Comparison of ENCODE assay signal across 9 mouse cellular contexts in genomic region chr10:61745133-61745532, GRCm38 (mm10). TPM values are rescaled to one million over a fixed set of nuclear protein-coding genes. Genes with fewer than 3 reads are reported as not detected.
A peak's percentile ranks its signal among the peaks of the same experiment; 100 is the strongest.
DNase-seq lines count a peak whose midpoint lies in the region; ATAC-seq and TF ChIP-seq lines count a peak whose summit lies in the region.
"Had no signal": no experiment of that assay in that cellular context is flagged by ENCODE, and none has a peak within 500 bp of the region (broad histone marks: within the 10 kb centered on the region; RNA-seq: fewer than 3 reads in every experiment).

No protein-coding gene starts in this region.

- H3K9me3 ChIP-seq in heart, embryonic 10.5 days: peaks cover 6% of the 10 kb centered on the region

- no peak overlapping the region for H3K4me3 ChIP-seq in heart, embryonic 10.5 days
- no peak overlapping the region for H3K4me3 ChIP-seq in testis, adult 2 months (ENCODE audit: control insufficient read depth, low read depth, low read length)
- H3K4me3 ChIP-seq: heart, embryonic 13.5 days had no signal

- peak; percentile 20; the same call in 1 of the 2 replicates for ATAC-seq in granulocyte monocyte progenitor cell, adult 5-6 weeks (replicated peaks; ENCODE audit: poor library complexity, severe bottlenecking)

- no peaks in the 10 kb centered on the region for H3K4me1 ChIP-seq in heart, embryonic 10.5 days
- no peaks in the 10 kb centered on the region for H3K4me1 ChIP-seq in testis, adult 2 months (ENCODE audit: control insufficient read depth, insufficient read depth, low read length)
- H3K4me1 ChIP-seq: heart, embryonic 13.5 days had no signal

- H3K36me3 ChIP-seq in heart, embryonic 10.5 days: peaks cover 97% of the 10 kb centered on the region
- H3K36me3 ChIP-seq in testis, adult 2 months (ENCODE audit: control insufficient read depth, insufficient read depth, low read length): no peaks in the 10 kb centered on the region

- TF ChIP-seq CTCF in testis, adult 2 months (IDR thresholded peaks at IDR 0.05; ENCODE audit: control insufficient read depth, insufficient read depth, insufficient replicate concordance, low read depth, low read length): peak; percentile 69; the same call in 1 of the 2 replicates

- no peak for TF ChIP-seq POLR2A in testis, adult 2 months (IDR thresholded peaks at IDR 0.05; ENCODE audit: control insufficient read depth, low read depth, low read length)

- 85% methylated on average over 4 of the region's 4 CpGs for WGBS in heart, embryonic 10.5 days

- no peak overlapping the region for H3K27ac ChIP-seq in heart, embryonic 10.5 days
- no peak overlapping the region for H3K27ac ChIP-seq in testis, adult 2 months (ENCODE audit: control insufficient read depth, insufficient read depth, low read depth, low read length)
- H3K27ac ChIP-seq: heart, embryonic 13.5 days had no signal

- H3K27me3 ChIP-seq in heart, embryonic 10.5 days (ENCODE audit: insufficient read depth, poor library complexity, severe bottlenecking): no peaks in the 10 kb centered on the region
- no peaks in the 10 kb centered on the region for H3K27me3 ChIP-seq in testis, adult 2 months (ENCODE audit: control insufficient read depth, insufficient read depth, low read length)
- H3K27me3 ChIP-seq: heart, embryonic 13.5 days had no signal

- DNase-seq in heart, postnatal 4 days: peak; percentile 65
- DNase-seq in heart, embryonic 10.5 days (ENCODE audit: low spot score): no peak
- no peak for DNase-seq in testis, postnatal 14 days (ENCODE audit: low spot score)
- peak; percentile 19 for DNase-seq in thymus, postnatal 25 days
- no peak for DNase-seq in heart, adult 11 months
- DNase-seq in layer of hippocampus, postnatal 36 days: no peak

RNA-seq across cellular contexts. Expression of gene Aifm2, which starts 30.1 kb away (rescaled TPM):
- total RNA-seq in heart, postnatal 4 days (2021): 10 to 100 TPM; 33.3 to 35.5 TPM
- 13.1 and 23.0 TPM in 2 replicates for polyA plus RNA-seq in heart, embryonic 10.5 days (2016; fragmentation: Nextera tagmentation; extraction: Ambion mirVana)
- 23.0 and 28.8 TPM in 2 replicates for polyA plus RNA-seq in testis, adult 2 months (2012; rRNA removed)
- total RNA-seq in granulocyte monocyte progenitor cell, adult 5-6 weeks (2014; fragmentation: Nextera tagmentation): 5.0 and 9.0 TPM in 2 replicates
- total RNA-seq in granulocyte monocyte progenitor cell, adult 5-6 weeks (2017): 6.5 and 6.6 TPM in 2 replicates
- total RNA-seq in layer of hippocampus, postnatal 36 days (2021): 1 to 10 TPM; 7.2 to 9.3 TPM

RNA-seq across cellular contexts. Expression of gene H2afy2, which starts 38.8 kb away (rescaled TPM):
- 10 to 100 TPM; 22.8 to 24.4 TPM for total RNA-seq in heart, postnatal 4 days (2021)
- 80.4 and 148 TPM in 2 replicates for polyA plus RNA-seq in heart, embryonic 10.5 days (2016; fragmentation: Nextera tagmentation; extraction: Ambion mirVana)
- polyA plus RNA-seq in testis, adult 2 months (2012; rRNA removed): 2.8 and 3.8 TPM in 2 replicates
- total RNA-seq in granulocyte monocyte progenitor cell, adult 5-6 weeks (2014; fragmentation: Nextera tagmentation): 1.9 and 2.5 TPM in 2 replicates
- 1.1 and 1.6 TPM in 2 replicates for total RNA-seq in granulocyte monocyte progenitor cell, adult 5-6 weeks (2017)
- total RNA-seq in layer of hippocampus, postnatal 36 days (2021): 10 to 100 TPM; 13.7 to 14.5 TPM

RNA-seq across cellular contexts. Expression of gene Tysnd1, which starts 49.8 kb away (rescaled TPM):
- total RNA-seq in heart, postnatal 4 days (2021): 10 to 100 TPM; 21.0 to 22.6 TPM
- polyA plus RNA-seq in heart, embryonic 10.5 days (2016; fragmentation: Nextera tagmentation; extraction: Ambion mirVana): 26.8 and 39.2 TPM in 2 replicates
- polyA plus RNA-seq in testis, adult 2 months (2012; rRNA removed): 16.3 and 21.3 TPM in 2 replicates
- total RNA-seq in granulocyte monocyte progenitor cell, adult 5-6 weeks (2014; fragmentation: Nextera tagmentation): 14.7 and 19.2 TPM in 2 replicates
- 20.3 and 24.8 TPM in 2 replicates for total RNA-seq in granulocyte monocyte progenitor cell, adult 5-6 weeks (2017)
- 10 to 100 TPM; 23.5 to 28.5 TPM for total RNA-seq in layer of hippocampus, postnatal 36 days (2021)

Comparison
In these comparisons a context has a peak if more than half of its experiments do, and no peak if none do; other contexts are left out.
1. DNase-seq: peak in heart, postnatal 4 days (single experiment) and thymus, postnatal 25 days (single experiment); none in heart, embryonic 10.5 days (single experiment), testis, postnatal 14 days (single experiment), heart, adult 11 months (single experiment) and layer of hippocampus, postnatal 36 days (0 of 2).
2. RNA of gene H2afy2, which starts 38.8 kb away (total RNA-seq): 22.8 to 24.4 TPM in heart, postnatal 4 days and 13.7 to 14.5 TPM in layer of hippocampus, postnatal 36 days; 1.1 to 2.5 TPM in granulocyte monocyte progenitor cell, adult 5-6 weeks; every median in the first group is over 4 times any median in the second.